Mouse (Mus musculus) urinary bladder, postnatal 36 days (tissue): ENCODE data around the gene Zkscan4.
"Not testable (repeated sequence)": the region's sequence is repeated elsewhere in the genome, so short reads cannot be mapped to it uniquely, and the experiment has no call there.

Experiments used
- DNase-seq, 2 experiments: peaks; one replicate each; pipeline ENCODE4 v3.0.0; 2022; ENCODE audit warnings: low spot score in 2 of 2, mixed read lengths in 1 of 2

Gene Zkscan4

GRCm38 (mm10) chr13:21478759-21479670, at the start of gene Zkscan4, which contains the start of gene Gm10065:
Gene Zkscan4 (plus strand): TSS chr13:21478907.
Gene Gm10065 (minus strand): TSS chr13:21479441.
- DNase-seq, result peak; percentile 54 to 69

- DNase-seq, result no peak
Observed at GRCm38 (mm10) chr13:21435476-21435875, 43.2 kb upstream of the Zkscan4 start.

- peak; percentile 46 to 62 for DNase-seq
Observed at GRCm38 (mm10) chr13:21440503-21441206, 38.1 kb upstream of the Zkscan4 start, which contains the start of gene Pgbd1. Gene Pgbd1 (minus strand): TSS chr13:21441058.

- no peak for DNase-seq
Observed at GRCm38 (mm10) chr13:21441207-21441572, 37.5 kb upstream of the Zkscan4 start.

GRCm38 (mm10) chr13:21446796-21447195, 31.9 kb upstream of the Zkscan4 start:
- no peak for DNase-seq

- no peak for DNase-seq
Observed at GRCm38 (mm10) chr13:21447856-21448614, 30.7 kb upstream of the Zkscan4 start.

GRCm38 (mm10) chr13:21453042-21453441, 25.7 kb upstream of the Zkscan4 start:
- DNase-seq, result peak in 1 of 2 experiments; percentile 8

- DNase-seq, result peak; percentile 82 to 84
Observed at GRCm38 (mm10) chr13:21453449-21453848, 25.3 kb upstream of the Zkscan4 start, which contains the start of gene Zscan26. Gene Zscan26 (minus strand): TSS chr13:21453730.

GRCm38 (mm10) chr13:21454133-21454532, 24.6 kb upstream of the Zkscan4 start:
- DNase-seq, result no peak

- no peak for DNase-seq
Observed at GRCm38 (mm10) chr13:21456347-21456746, 22.4 kb upstream of the Zkscan4 start.

- not testable (repeated sequence) for DNase-seq
Observed at GRCm38 (mm10) chr13:21462516-21462915, 16.2 kb upstream of the Zkscan4 start.

GRCm38 (mm10) chr13:21467336-21467735, 11.4 kb upstream of the Zkscan4 start:
- DNase-seq, result no peak

GRCm38 (mm10) chr13:21468061-21469019, 10.4 kb upstream of the Zkscan4 start, which contains the start of gene Nkapl:
Gene Nkapl (minus strand): TSS chr13:21468509.
- peak; percentile 75 to 83 for DNase-seq

- DNase-seq, result no peak
Observed at GRCm38 (mm10) chr13:21469097-21469496, 9.6 kb upstream of the Zkscan4 start.

GRCm38 (mm10) chr13:21472427-21472826, 6.3 kb upstream of the Zkscan4 start:
- DNase-seq, result no peak

GRCm38 (mm10) chr13:21486881-21487280, 8.2 kb downstream of the Zkscan4 start:
- no peak for DNase-seq

- no peak for DNase-seq
Observed at GRCm38 (mm10) chr13:21492847-21493246, 14.1 kb downstream of the Zkscan4 start.

GRCm38 (mm10) chr13:21495080-21495479, 16.4 kb downstream of the Zkscan4 start, which contains the start of gene AK157302:
Gene AK157302 (plus strand): TSS chr13:21495223.
- no peak for DNase-seq

GRCm38 (mm10) chr13:21501182-21501581, 22.5 kb downstream of the Zkscan4 start, which contains the start of gene Gm11273:
Gene Gm11273 (minus strand): TSS chr13:21501418.
- DNase-seq, result not testable (repeated sequence)

- DNase-seq, result no peak
Observed at GRCm38 (mm10) chr13:21502296-21502695, 23.6 kb downstream of the Zkscan4 start.
